Mouse (Mus musculus): ENCODE measurements around the gene Prss38. TPM values are rescaled to one million over a fixed set of nuclear protein-coding genes. Genes with fewer than 3 reads are reported as not detected.
"Not testable (repeated sequence)": the region's sequence is repeated elsewhere in the genome, so short reads cannot be mapped to it uniquely, and the experiment has no call there.

Prss38 gene
- polyA plus RNA-seq, 1 experiment from 2014 or later, result not detected

DNA sequence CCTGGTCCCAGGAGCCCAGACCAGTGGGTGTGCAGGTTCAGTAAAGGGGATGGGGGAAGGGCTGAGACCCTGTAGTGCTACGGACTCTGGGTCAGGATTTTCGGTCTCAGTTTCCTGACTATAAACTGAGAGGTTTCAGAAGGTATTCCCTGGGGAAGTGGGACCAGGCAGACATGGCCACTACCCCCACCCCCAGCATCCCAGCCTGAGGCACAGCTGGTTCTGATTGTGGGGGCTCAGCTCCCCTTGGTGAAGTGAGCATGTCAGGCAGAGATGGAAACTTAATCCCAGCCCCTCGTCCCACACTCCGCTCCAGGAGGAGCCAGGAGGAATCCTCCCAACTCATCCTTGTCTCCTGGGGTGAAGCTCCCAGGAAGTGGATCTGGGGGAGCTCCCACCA, 12.0 kb upstream of the Prss38 start:
- no peak overlapping the region for H3K4me2 ChIP-seq (ENCODE audit: low read length)
- 70% methylated on average over 4 of the region's 4 CpGs for WGBS

GRCm38 (mm10) chr11:59385123-59385522, 9.7 kb upstream of the Prss38 start:
- no peak overlapping the region for H3K4me3 ChIP-seq (ENCODE audit: low read depth, low read length)
- H3K36me3 ChIP-seq (ENCODE audit: control insufficient read depth, insufficient read depth, low read length), result no peaks in the 10 kb centered on the region
- DNase-seq (ENCODE audit: low spot score) (no peak), ATAC-seq (no peak)
- H3K27ac ChIP-seq (ENCODE audit: low read depth, low read length), result no peak overlapping the region
- H3K27me3 ChIP-seq (replicated peaks; ENCODE audit: control insufficient read depth, insufficient read depth, low read length), result no peaks in the 10 kb centered on the region
- H3K4me1 ChIP-seq (ENCODE audit: control insufficient read depth, insufficient read depth, low read length), result no peaks in the 10 kb centered on the region
- H3K4me2 ChIP-seq (ENCODE audit: low read length), result no peak overlapping the region
- H3K9ac ChIP-seq (ENCODE audit: low read length), result no peak overlapping the region
- 17% methylated on average over 8 of the region's 8 CpGs for WGBS
- no peaks in the 10 kb centered on the region for H3K9me3 ChIP-seq (replicated peaks; ENCODE audit: control insufficient read depth, low read length)

More for the DNA sequence above, 12.0 kb upstream of the Prss38 start:
- ATAC-seq, result no peak
- no peak overlapping the region for H3K4me3 ChIP-seq (ENCODE audit: low read depth, low read length)
- no peaks in the 10 kb centered on the region for H3K4me1 ChIP-seq (ENCODE audit: control insufficient read depth, insufficient read depth, low read length)
- no peaks in the 10 kb centered on the region for H3K27me3 ChIP-seq (replicated peaks; ENCODE audit: control insufficient read depth, insufficient read depth, low read length)
- H3K36me3 ChIP-seq (ENCODE audit: control insufficient read depth, insufficient read depth, low read length), result no peaks in the 10 kb centered on the region
- no peaks in the 10 kb centered on the region for H3K9me3 ChIP-seq (replicated peaks; ENCODE audit: control insufficient read depth, low read length)
- no peak overlapping the region for H3K27ac ChIP-seq (ENCODE audit: low read depth, low read length)
- H3K9ac ChIP-seq (ENCODE audit: low read length), result no peak overlapping the region
- DNase-seq (ENCODE audit: low spot score), result no peak

DNA sequence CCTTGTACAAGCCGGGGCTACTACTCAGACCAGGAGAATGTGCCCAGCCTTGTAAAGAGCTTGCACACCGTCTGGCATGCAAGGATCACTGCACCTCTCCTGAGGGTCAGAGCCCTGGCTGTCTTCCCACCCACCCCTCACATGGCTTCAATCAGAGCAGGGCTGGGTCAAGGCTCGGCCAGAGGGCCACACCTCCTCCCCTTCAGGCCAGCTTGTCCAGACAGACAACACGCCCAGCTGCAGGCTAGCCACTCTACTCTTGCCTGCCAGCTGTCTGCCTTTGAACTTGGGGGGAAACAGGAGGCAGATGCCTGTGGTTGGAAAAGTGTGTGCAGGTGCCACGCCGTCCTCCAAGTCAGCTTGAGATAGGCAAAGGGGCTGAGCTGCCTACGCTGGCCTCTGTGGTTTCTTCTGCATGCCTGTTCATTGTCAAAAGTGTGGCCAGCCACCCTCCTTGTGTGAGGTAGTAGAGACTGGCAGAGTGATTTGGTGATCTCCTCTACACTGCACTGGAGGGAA, 9.0 kb upstream of the Prss38 start:
- ATAC-seq (no peak), DNase-seq (ENCODE audit: low spot score) (no peak)
- no peak overlapping the region for H3K4me3 ChIP-seq (ENCODE audit: low read depth, low read length)
- no peak overlapping the region for H3K9ac ChIP-seq (ENCODE audit: low read length)
- no peaks in the 10 kb centered on the region for H3K36me3 ChIP-seq (ENCODE audit: control insufficient read depth, insufficient read depth, low read length)
- H3K4me1 ChIP-seq (ENCODE audit: control insufficient read depth, insufficient read depth, low read length), result no peaks in the 10 kb centered on the region
- H3K27ac ChIP-seq (ENCODE audit: low read depth, low read length), result no peak overlapping the region
- no peak overlapping the region for H3K4me2 ChIP-seq (ENCODE audit: low read length)
- H3K27me3 ChIP-seq (replicated peaks; ENCODE audit: control insufficient read depth, insufficient read depth, low read length), result no peaks in the 10 kb centered on the region
- H3K9me3 ChIP-seq (replicated peaks; ENCODE audit: control insufficient read depth, low read length), result no peaks in the 10 kb centered on the region
- 61% methylated on average over 7 of the region's 7 CpGs for WGBS

- no peak overlapping the region for H3K4me2 ChIP-seq (ENCODE audit: low read length)
- no peaks in the 10 kb centered on the region for H3K9me3 ChIP-seq (replicated peaks; ENCODE audit: control insufficient read depth, low read length)
- no peaks in the 10 kb centered on the region for H3K4me1 ChIP-seq (ENCODE audit: control insufficient read depth, insufficient read depth, low read length)
- ATAC-seq (no peak), DNase-seq (ENCODE audit: low spot score) (no peak)
- H3K36me3 ChIP-seq (ENCODE audit: control insufficient read depth, insufficient read depth, low read length), result no peaks in the 10 kb centered on the region
- H3K9ac ChIP-seq (ENCODE audit: low read length), result no peak overlapping the region
- H3K4me3 ChIP-seq (ENCODE audit: low read depth, low read length), result no peak overlapping the region
- H3K27me3 ChIP-seq (replicated peaks; ENCODE audit: control insufficient read depth, insufficient read depth, low read length), result no peaks in the 10 kb centered on the region
- no peak overlapping the region for H3K27ac ChIP-seq (ENCODE audit: low read depth, low read length)
Measured at GRCm38 (mm10) chr11:59379547-59379946, 4.1 kb upstream of the Prss38 start.

DNA sequence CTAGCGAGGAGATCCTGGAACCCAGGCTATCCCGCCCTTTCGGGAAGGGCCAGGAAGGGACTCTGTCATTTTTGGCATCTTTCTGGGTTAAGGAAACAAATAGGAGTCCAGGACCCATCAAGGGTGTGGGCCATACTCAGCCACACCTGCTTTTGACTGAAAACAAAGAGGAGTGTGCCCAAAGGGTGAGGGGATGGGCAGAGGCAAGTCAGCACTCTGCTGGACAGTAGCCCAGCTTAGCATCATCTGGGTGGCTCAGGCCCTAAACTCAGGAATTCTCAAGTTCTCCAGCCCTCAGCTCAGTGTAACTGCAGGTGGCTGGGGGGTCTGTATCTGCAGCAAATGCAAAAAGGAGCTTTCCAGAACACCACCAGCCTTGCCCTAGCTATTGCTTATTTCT, 2.5 kb upstream of the Prss38 start:
- Histone ChIP-seq H3K27ac (ENCODE audit: low read depth, low read length) (no peak overlapping the region), H3K9ac (ENCODE audit: low read length) (no peak overlapping the region), H3K4me1 (ENCODE audit: control insufficient read depth, insufficient read depth, low read length) (no peaks in the 10 kb centered on the region), H3K27me3 (replicated peaks; ENCODE audit: control insufficient read depth, insufficient read depth, low read length) (no peaks in the 10 kb centered on the region), H3K36me3 (ENCODE audit: control insufficient read depth, insufficient read depth, low read length) (no peaks in the 10 kb centered on the region), H3K4me3 (ENCODE audit: low read depth, low read length) (no peak overlapping the region), H3K4me2 (ENCODE audit: low read length) (no peak overlapping the region), H3K9me3 (replicated peaks; ENCODE audit: control insufficient read depth, low read length) (no peaks in the 10 kb centered on the region)
- DNase-seq (ENCODE audit: low spot score), result no peak
- no peak for ATAC-seq
- 89% methylated on average over 3 of the region's 3 CpGs for WGBS

DNA sequence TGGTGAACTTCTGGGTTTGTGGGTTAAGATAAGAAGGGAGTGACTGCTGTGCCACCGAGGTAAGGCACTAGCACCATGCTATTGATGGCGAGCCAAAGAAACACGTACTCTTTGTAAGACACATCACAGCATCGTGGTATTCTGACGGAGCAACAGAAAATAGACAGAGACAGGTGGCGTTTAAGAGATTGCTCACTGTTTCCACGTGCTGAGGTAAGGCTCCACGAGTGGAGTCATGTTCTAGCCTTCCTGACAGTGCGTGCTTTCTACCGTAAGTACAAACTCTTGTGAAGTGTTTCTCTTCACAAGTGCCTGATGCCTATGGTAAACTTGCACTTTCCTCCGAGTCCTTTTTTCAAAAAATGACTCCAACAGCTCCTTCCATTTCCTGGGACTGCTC, 5.6 kb downstream of the Prss38 start:
- H3K27me3 ChIP-seq (replicated peaks; ENCODE audit: control insufficient read depth, insufficient read depth, low read length), result no peaks in the 10 kb centered on the region
- no peak overlapping the region for H3K4me3 ChIP-seq (ENCODE audit: low read depth, low read length)
- no peaks in the 10 kb centered on the region for H3K36me3 ChIP-seq (ENCODE audit: control insufficient read depth, insufficient read depth, low read length)
- DNase-seq (ENCODE audit: low spot score) (no peak), ATAC-seq (no peak)
- H3K4me1 ChIP-seq (ENCODE audit: control insufficient read depth, insufficient read depth, low read length), result 0 out of 2 replicates have a peak, but pooled peaks cover 7% of the 10 kb centered on the region
- no peaks in the 10 kb centered on the region for H3K9me3 ChIP-seq (replicated peaks; ENCODE audit: control insufficient read depth, low read length)
- 80% methylated on average over 11 of the region's 11 CpGs for WGBS
- H3K27ac ChIP-seq (ENCODE audit: low read depth, low read length), result no peak overlapping the region
- H3K9ac ChIP-seq (ENCODE audit: low read length), result no peak overlapping the region
- no peak overlapping the region for H3K4me2 ChIP-seq (ENCODE audit: low read length)

GRCm38 (mm10) chr11:59367955-59368354, 7.5 kb downstream of the Prss38 start:
- not testable (repeated sequence) for ATAC-seq; H3K36me3 ChIP-seq (ENCODE audit: control insufficient read depth, insufficient read depth, low read length); H3K4me3 ChIP-seq (ENCODE audit: low read depth, low read length); H3K9ac ChIP-seq (ENCODE audit: low read length); H3K9me3 ChIP-seq (replicated peaks; ENCODE audit: control insufficient read depth, low read length); DNase-seq (ENCODE audit: low spot score); H3K27ac ChIP-seq (ENCODE audit: low read depth, low read length); H3K27me3 ChIP-seq (replicated peaks; ENCODE audit: control insufficient read depth, insufficient read depth, low read length); H3K4me1 ChIP-seq (ENCODE audit: control insufficient read depth, insufficient read depth, low read length); H3K4me2 ChIP-seq (ENCODE audit: low read length)
- 90% methylated on average over 4 of the region's 4 CpGs for WGBS

GRCm38 (mm10) chr11:59366633-59367032, 8.8 kb downstream of the Prss38 start:
- 24% methylated on average over 3 of the region's 3 CpGs for whole genome bisulfite sequencing
- peak overlapping the region; percentile 6; the same call in 1 of the 2 replicates for H3K27ac ChIP-seq (ENCODE audit: low read depth, low read length)
- no peaks in the 10 kb centered on the region for H3K27me3 ChIP-seq (replicated peaks; ENCODE audit: control insufficient read depth, insufficient read depth, low read length)
- no peak overlapping the region for H3K4me3 ChIP-seq (ENCODE audit: low read depth, low read length)
- H3K9me3 ChIP-seq (replicated peaks; ENCODE audit: control insufficient read depth, low read length), result no peaks in the 10 kb centered on the region
- no peaks in the 10 kb centered on the region for H3K36me3 ChIP-seq (ENCODE audit: control insufficient read depth, insufficient read depth, low read length)
- H3K4me2 ChIP-seq (ENCODE audit: low read length), result no peak overlapping the region
- 0 out of 2 replicates have a peak, but pooled peaks cover 7% of the 10 kb centered on the region for H3K4me1 ChIP-seq (ENCODE audit: control insufficient read depth, insufficient read depth, low read length)
- H3K9ac ChIP-seq (ENCODE audit: low read length), result no peak overlapping the region
- ATAC-seq, result no peak
- peak; percentile 31 for DNase-seq (ENCODE audit: low spot score)

DNA sequence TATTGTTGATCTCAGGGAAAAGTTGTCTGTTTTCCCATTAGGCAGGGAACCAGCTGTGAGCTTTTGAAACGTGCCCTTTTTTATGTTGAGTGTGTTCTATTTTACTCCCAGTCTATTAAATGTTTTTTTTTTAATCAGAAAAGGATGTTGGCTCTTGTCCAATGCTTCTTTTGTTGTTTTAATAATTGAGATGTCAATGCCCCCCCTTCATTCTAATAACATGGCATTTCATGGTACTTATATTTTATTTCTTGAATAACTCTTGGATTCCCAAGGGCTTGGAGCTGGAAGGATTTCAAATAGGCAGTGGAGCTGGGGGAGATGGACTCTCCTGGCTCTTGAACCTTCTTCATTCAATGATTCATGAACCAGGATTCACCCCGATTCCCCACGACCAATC, 9.4 kb downstream of the Prss38 start:
- no peak overlapping the region for H3K4me3 ChIP-seq (ENCODE audit: low read depth, low read length)
- DNase-seq (ENCODE audit: low spot score), result peak; percentile 56
- no peak overlapping the region for H3K4me2 ChIP-seq (ENCODE audit: low read length)
- WGBS, result 33% methylated on average over 3 of the region's 3 CpGs
- H3K9me3 ChIP-seq (replicated peaks; ENCODE audit: control insufficient read depth, low read length), result no peaks in the 10 kb centered on the region
- H3K9ac ChIP-seq (ENCODE audit: low read length), result no peak overlapping the region
- no peaks in the 10 kb centered on the region for H3K36me3 ChIP-seq (ENCODE audit: control insufficient read depth, insufficient read depth, low read length)
- peak overlapping the region; percentile 6; the same call in 1 of the 2 replicates for H3K27ac ChIP-seq (ENCODE audit: low read depth, low read length)
- H3K4me1 ChIP-seq (ENCODE audit: control insufficient read depth, insufficient read depth, low read length), result 0 out of 2 replicates have a peak, but pooled peaks cover 7% of the 10 kb centered on the region
- H3K27me3 ChIP-seq (replicated peaks; ENCODE audit: control insufficient read depth, insufficient read depth, low read length), result no peaks in the 10 kb centered on the region
- no peak for ATAC-seq

Measured in forebrain, embryonic 14.5 days (tissue).